8 mouse cellular contexts compared by ENCODE assay signal in genomic region chr5:138997936-138998580, GRCm38 (mm10). TPM values are rescaled to one million over a fixed set of nuclear protein-coding genes. Genes with fewer than 3 reads are reported as not detected.
DNase-seq lines count a peak whose midpoint lies in the region; ATAC-seq and TF ChIP-seq lines count a peak whose summit lies in the region.

No protein-coding gene starts in this region.

- peak overlapping the region; percentile 97 for H3K27ac ChIP-seq in heart, embryonic 16.5 days (ENCODE audit: low read length)
- H3K27ac ChIP-seq in small intestine, adult 2 months (ENCODE audit: insufficient read depth, low read depth, low read length) = no peak overlapping the region

- H3K4me1 ChIP-seq in heart, embryonic 16.5 days (ENCODE audit: control insufficient read depth, insufficient read depth, low read length) = peaks cover 31% of the 10 kb centered on the region
- H3K4me1 ChIP-seq in small intestine, adult 2 months (ENCODE audit: control insufficient read depth, insufficient read depth, insufficient read length, low read length) = peaks cover 27% of the 10 kb centered on the region

- H3K9me3 ChIP-seq in heart, embryonic 16.5 days (replicated peaks; ENCODE audit: control insufficient read depth, low read length) = peaks cover 3% of the 10 kb centered on the region

- H3K9ac ChIP-seq in heart, embryonic 16.5 days (ENCODE audit: low read length) = peak overlapping the region; percentile 90

- H3K4me2 ChIP-seq in heart, embryonic 16.5 days (ENCODE audit: low read depth, low read length) = peak overlapping the region; percentile 72

- TF ChIP-seq CTCF in small intestine, adult 2 months (IDR thresholded peaks at IDR 0.05; ENCODE audit: extremely low read depth, insufficient read length, insufficient replicate concordance, low read depth, low read length) = no peak

- TF ChIP-seq POLR2A in small intestine, adult 2 months (IDR thresholded peaks at IDR 0.05; ENCODE audit: low read depth, low read length) = no peak

- H3K36me3 ChIP-seq in heart, embryonic 16.5 days (ENCODE audit: control insufficient read depth, insufficient read depth) = no peaks in the 10 kb centered on the region
- no peaks in the 10 kb centered on the region for H3K36me3 ChIP-seq in small intestine, adult 2 months (ENCODE audit: control insufficient read depth, insufficient read depth, low read length)

- WGBS in heart, embryonic 16.5 days = 1% methylated on average over 30 of the region's 30 CpGs
- 1% methylated on average over 30 of the region's 30 CpGs for WGBS in small intestine, adult 2 months

- peaks cover 16% of the 10 kb centered on the region for H3K27me3 ChIP-seq in heart, embryonic 16.5 days (ENCODE audit: control insufficient read depth, insufficient read depth, low read length)
- H3K27me3 ChIP-seq in small intestine, adult 2 months (ENCODE audit: control insufficient read depth, insufficient read depth, low read length) = no peaks in the 10 kb centered on the region; the same call in 1 of the 2 replicates

- peak overlapping the region; percentile 78 for H3K4me3 ChIP-seq in heart, embryonic 16.5 days (ENCODE audit: low read length)
- H3K4me3 ChIP-seq in small intestine, adult 2 months (ENCODE audit: low read depth, low read length) = peak overlapping the region; percentile 39

- DNase-seq in layer of hippocampus, adult 9-11 months = peak; percentile 69
- no peak for DNase-seq in layer of hippocampus, postnatal 14 days (ENCODE audit: low spot score in 2 of 2)
- peak; percentile 39 for DNase-seq in embryo, embryonic 11 days
- DNase-seq in kidney, postnatal 10 days = peak; percentile 67
- peak; percentile 61 for DNase-seq in lung, postnatal 25 days (ENCODE audit: low spot score)
- no peak for DNase-seq in thymus, postnatal 36 days

- peak; percentile 46 for ATAC-seq in heart, embryonic 16.5 days (replicated peaks; ENCODE audit: extremely low read depth, insufficient read depth, low FRiP score)

RNA-seq across cellular contexts. Expression of gene Pdgfa, which starts 0.9 kb away (rescaled TPM):
- 10 to 100 TPM; 50.2 to 50.3 TPM for total RNA-seq in layer of hippocampus, postnatal 14 days (2021)
- 54.0 and 56.0 TPM in 2 replicates for polyA plus RNA-seq in heart, embryonic 16.5 days (2015; fragmentation: Nextera tagmentation; extraction: Ambion mirVana)
- polyA plus RNA-seq in small intestine, adult 2 months (2012; rRNA removed) = 39.7 and 74.2 TPM in 2 replicates

Comparison
In these comparisons a context has a peak if more than half of its experiments do, and no peak if none do; other contexts are left out.
1. DNase-seq: peak in layer of hippocampus, adult 9-11 months (single experiment), embryo, embryonic 11 days (single experiment), kidney, postnatal 10 days (single experiment) and lung, postnatal 25 days (single experiment); none in layer of hippocampus, postnatal 14 days (0 of 2) and thymus, postnatal 36 days (0 of 2).